Mouse (Mus musculus) layer of hippocampus, postnatal 14 days (tissue): ENCODE data around the gene Ahsa1. TPM values are rescaled to one million over a fixed set of nuclear protein-coding genes. Genes with fewer than 3 reads are reported as not detected.
"Not testable (repeated sequence)": the region's sequence is repeated elsewhere in the genome, so short reads cannot be mapped to it uniquely, and the experiment has no call there.

Experiments
- DNase-seq, 2 experiments: peaks; one replicate each; pipeline ENCODE4 v3.0.0; 2021 to 2022; ENCODE audit warnings: low spot score in 2 of 2, mixed read lengths in 1 of 2
- long read RNA-seq, 2 experiments: library from polyadenylated mRNA; stranded (forward); transcript quantifications; one replicate each; pipeline ENCODE4 v2.0.0; 2021
- total RNA-seq, 2 experiments: library from RNA; stranded (reverse); gene quantifications; 2 replicates each; pipeline ENCODE4 v1.2.3; 2021

The Ahsa1 gene
- total RNA-seq: 100 to 1,000 TPM; 147 to 157 TPM
- long read RNA-seq, experiment 1, transcript Ahsa1-201 (9 exons, 1,377 nt): major isoform, 132 of 142 reads
- long read RNA-seq, experiment 1, partial matches to known transcripts: 3 of 142 reads
- long read RNA-seq, experiment 1, other reads (novel, unspliced or antisense): 7 of 142 reads
- long read RNA-seq, experiment 2, transcript Ahsa1-201 (9 exons, 1,377 nt): major isoform, 176 of 189 reads
- long read RNA-seq, experiment 2, partial matches to known transcripts: 7 of 189 reads
- long read RNA-seq, experiment 2, other reads (novel, unspliced or antisense): 6 of 189 reads

- peak; percentile 93 to 97 for DNase-seq
Observed at GRCm38 (mm10) chr12:87266108-87266826, at the start of gene Ahsa1, which contains the start of gene Vipas39. Gene Ahsa1, plus strand, starts transcription at chr12:87266479. Gene Vipas39, minus strand, starts transcription at chr12:87266256.

GRCm38 (mm10) chr12:87217596-87217995 is 48.7 kb upstream of the Ahsa1 start:
- DNase-seq: no peak

DNA sequence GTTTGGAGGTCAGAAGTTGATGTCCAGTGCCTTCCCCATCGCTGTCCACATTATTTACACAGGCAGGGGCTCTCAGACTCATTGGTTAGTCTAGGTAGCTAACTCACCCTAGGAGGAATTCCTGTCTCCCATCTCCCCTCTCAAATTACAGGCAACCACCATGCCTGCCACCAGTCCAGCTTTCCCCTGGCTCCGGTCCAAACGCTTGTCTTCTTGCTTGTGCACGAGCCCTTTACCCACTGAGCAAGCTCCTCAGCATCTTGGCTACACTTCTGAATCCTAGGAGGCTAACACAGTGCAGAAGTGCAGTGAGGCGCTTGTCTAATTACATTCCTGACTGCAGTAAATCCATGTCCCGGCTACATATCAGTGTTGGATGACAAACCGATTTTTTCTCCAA is 46.9 kb upstream of the Ahsa1 start:
- DNase-seq: no peak

DNA sequence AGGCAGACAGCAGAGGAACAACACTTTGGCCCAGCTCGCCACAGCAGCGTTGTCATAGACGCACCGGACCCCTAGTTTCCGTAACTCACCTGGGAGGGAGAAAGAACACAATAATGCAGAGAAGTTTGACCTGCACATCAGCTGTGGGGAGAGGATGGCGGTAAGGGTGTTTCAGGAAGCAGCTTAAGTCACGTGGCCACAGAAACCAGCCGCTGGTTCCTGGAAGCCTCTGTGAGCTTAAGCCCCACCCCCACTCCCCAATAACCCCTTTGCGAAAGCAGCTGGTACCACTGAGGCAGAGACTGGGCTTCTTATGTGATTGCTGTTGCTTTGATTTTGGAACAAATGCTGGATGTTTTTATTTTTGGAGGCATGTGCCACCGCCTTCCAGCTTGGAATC is 41.3 kb upstream of the Ahsa1 start:
- no peak for DNase-seq

- no peak for DNase-seq
Observed at GRCm38 (mm10) chr12:87226801-87227200, 39.5 kb upstream of the Ahsa1 start.

DNA sequence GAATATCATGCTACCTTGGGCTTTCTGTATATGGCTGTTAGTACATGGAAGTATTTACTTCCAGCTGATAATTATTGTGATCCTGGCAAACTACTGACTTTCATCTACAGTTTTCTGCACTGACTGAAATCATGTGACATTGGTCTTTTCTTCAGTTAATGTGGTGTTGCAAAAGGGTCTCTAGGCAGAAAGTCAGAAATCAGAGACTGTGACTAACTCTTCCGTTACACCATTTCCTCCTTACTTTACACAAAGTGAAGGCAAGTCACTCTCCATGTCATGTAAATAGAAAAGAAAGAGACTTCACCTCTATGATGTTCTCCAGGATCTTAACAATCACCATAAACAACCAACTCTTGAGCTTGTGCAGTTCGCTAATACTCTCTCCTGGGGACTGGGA is 36.6 kb upstream of the Ahsa1 start:
- no peak for DNase-seq

DNA sequence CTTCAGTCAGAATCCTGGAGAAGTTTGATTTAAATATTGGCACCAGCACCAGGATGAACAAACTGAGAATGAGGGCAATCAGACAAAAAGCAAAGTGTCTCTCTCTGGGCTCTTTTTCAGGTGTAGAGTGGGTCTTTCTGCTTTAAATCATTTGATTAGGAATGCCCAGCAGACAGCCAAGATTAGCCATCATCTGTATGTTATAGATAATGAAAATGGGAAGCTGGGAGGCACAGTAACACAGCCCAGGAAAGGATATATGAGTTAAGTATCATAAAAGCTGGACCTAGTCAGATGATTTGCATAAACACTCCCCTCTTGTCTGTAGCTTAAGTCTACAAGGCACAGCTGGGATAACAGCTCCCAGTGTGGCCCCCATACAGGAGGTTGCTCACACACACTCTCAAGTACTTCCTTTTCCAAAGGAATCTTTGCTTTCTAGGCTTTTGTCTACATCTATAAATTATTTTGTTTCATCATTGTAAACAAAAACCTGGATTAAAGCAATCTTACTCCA is 35.8 kb upstream of the Ahsa1 start:
- no peak for DNase-seq

GRCm38 (mm10) chr12:87236882-87237483 is 29.3 kb upstream of the Ahsa1 start:
- no peak for DNase-seq

DNA sequence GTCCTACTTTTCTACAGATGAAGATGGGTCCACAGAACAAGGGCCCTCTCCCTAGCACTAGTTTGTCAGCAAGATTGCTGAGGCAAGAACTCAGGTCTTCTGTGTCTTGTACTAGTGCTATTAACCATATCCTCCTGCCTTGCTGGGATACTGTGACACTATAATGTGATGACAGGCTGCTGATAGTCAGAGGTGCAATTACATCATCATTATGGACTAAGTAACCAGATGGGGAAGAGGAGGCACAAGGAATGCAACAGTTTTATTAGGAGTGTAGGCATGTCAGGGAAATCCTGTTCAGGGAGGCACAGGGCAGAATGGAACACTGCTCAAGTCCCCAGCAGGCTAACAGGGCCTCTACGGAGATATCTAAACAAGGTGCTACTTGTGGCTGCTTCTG is 27.6 kb upstream of the Ahsa1 start, which contains the start of gene Noxred1:
Gene Noxred1, minus strand, starts transcription at position 101 of the 400 bp plus-strand sequence.
- no peak for DNase-seq

GRCm38 (mm10) chr12:87250161-87250560 is 16.1 kb upstream of the Ahsa1 start:
- no peak for DNase-seq

GRCm38 (mm10) chr12:87253878-87254277 is 12.4 kb upstream of the Ahsa1 start:
- DNase-seq: no peak

DNA sequence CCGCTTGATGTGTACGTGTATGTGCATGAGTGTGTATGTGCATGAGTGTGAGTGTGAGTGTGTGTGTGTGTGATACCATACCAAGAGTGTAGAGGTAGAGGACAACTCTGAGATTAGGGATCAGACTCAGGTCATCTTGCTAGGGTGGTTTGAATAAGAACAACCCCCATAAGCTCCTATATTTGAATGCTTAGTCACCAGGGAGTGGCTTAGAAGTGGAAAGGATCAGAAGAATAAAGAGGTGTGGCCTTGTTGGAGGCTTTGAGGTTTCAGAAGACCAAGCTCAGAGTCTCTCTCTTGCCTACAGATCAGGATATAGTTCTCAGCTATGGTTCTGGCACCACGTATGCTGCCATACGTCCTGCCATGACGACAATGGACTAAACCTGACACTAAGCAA is 9.7 kb upstream of the Ahsa1 start:
- no peak for DNase-seq

DNA sequence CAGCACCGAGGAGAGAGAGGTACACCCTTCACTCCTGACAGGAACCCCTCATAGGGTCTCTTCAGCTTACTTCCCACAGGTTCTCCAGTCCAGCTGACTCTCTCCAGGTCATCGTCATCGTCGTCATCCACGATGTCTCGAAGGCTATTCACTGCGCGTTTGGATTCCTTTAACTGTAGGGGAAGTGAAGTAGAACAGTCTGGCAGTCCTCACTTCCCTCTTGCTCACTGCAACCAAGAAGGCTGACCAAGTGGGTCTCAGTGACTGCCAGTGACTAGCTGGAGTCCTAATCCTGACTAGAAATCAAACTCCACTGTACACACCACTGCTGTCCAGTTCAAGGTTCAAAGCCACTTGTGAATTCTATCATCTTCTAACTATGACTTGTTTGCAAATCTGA is 5.7 kb upstream of the Ahsa1 start:
- no peak for DNase-seq

- no peak for DNase-seq
Observed at GRCm38 (mm10) chr12:87265444-87265843, 835 bp upstream of the Ahsa1 start.

GRCm38 (mm10) chr12:87266827-87267603 is 736 bp downstream of the Ahsa1 start:
- no peak for DNase-seq

DNA sequence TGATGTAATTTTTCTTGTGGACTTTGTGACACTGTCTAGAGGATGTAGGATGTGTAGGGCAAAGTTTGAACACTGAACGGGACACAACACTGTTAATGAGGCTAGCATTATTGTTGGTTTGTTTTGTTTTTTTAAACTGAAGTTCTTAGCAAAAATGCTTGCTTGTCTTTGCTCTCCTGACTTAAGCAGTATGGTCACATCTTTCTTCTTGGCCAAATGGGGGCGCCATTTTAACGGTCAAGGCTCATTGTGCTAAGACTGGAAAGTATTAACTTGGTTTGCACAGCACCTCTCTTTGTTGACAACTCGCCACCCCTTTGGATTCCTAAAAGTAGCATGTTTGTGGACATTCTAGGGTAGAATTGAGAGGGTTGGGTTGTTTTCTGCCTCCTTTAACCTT is 1.4 kb downstream of the Ahsa1 start:
- DNase-seq: peak in 1 of 2 experiments; percentile 42

DNA sequence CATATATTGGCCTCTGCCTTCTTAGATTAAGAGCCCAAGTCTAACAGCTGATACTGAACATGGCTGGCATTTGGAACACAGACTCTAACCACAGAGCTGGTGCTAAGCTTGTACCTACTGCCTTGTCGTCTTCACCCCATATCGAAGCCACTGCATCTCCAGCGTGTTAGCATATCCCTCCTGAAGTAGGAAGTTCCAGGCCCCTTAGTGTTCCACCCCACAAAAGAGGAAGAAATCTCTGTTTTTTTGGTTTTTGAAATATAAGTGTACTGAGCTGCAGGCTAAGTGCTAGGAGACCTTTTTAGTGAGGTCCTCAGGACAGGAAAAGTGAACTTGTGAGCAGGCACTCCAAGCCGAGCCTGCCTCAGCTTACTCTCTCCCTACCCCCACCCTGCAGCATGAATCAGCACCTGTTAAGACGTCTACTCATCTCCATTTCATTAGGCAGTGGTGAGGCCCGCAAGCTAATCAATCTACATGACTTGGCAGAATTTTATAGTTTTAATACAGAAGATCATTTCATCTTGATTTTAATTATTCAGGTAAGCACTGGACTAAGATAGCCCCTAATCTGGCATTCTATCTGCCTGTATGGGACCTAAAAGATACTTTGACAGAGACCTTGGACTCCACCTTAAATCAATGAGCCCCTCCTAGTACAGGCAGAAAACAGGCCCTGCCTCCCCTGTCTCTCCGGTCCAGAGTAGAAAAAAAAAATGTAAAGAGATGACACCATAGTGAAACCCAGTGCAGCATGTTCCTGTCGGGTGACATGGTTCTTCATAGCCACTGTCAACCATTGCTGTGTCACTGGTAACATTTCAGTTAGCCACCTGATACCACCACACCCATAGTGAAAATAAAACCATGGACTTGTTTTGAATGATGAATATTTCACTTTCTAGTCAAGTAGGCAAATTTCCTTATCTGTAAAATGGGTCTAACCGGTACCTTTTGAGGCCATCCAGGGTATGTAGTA is 8.9 kb downstream of the Ahsa1 start:
- DNase-seq: no peak

GRCm38 (mm10) chr12:87277251-87277650 is 11.0 kb downstream of the Ahsa1 start:
- DNase-seq: not testable (repeated sequence)

GRCm38 (mm10) chr12:87278118-87278730 is 11.9 kb downstream of the Ahsa1 start:
- DNase-seq: no peak
